ENCODE assay signal across 9 mouse cellular contexts in the genomic region with DNA sequence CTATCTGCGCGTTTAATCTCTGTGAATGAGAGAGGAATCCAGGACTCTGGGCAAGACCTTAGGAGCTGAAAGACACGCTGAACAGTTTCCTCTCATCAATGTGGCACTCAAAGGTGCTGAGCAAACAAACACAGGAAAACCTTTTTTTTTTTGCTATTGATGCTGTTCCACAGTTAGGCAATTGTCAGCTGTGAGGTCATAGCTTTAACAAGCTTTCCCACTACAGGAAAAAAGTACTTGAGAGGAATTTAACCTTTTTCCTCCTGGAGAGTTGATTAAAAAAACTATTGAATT.
A peak's percentile ranks its signal among the peaks of the same experiment; 100 is the strongest.
DNase-seq lines count a peak whose midpoint lies in the region; ATAC-seq and TF ChIP-seq lines count a peak whose summit lies in the region.
"Had no signal": no experiment of that assay in that cellular context is flagged by ENCODE, and none has a peak within 500 bp of the region (broad histone marks: within the 10 kb centered on the region; RNA-seq: fewer than 3 reads in every experiment).

No protein-coding gene starts in this region.

- no peak for ATAC-seq in heart, postnatal 0 days (ENCODE audit: insufficient read depth, low read depth)
- ATAC-seq in megakaryocyte, adult 5-6 weeks (ENCODE audit: poor library complexity, severe bottlenecking), result 0 out of 2 replicates have a peak, but pooled peaks have one; percentile 8
- ATAC-seq in monocyte, adult 5-6 weeks (replicated peaks; ENCODE audit: insufficient number of reproducible peaks, low FRiP score, low TSS enrichment, poor library complexity, severe bottlenecking), result no peak
- ATAC-seq in megakaryocyte-erythroid progenitor cell, adult 5-6 weeks (replicated peaks; ENCODE audit: low FRiP score, low TSS enrichment, poor library complexity, severe bottlenecking), result no peak

- peaks cover 13% of the 10 kb centered on the region for H3K4me1 ChIP-seq in heart, postnatal 0 days (ENCODE audit: control insufficient read depth, insufficient read depth)

- TF ChIP-seq EP300 in heart, postnatal 0 days (IDR thresholded peaks at IDR 0.05; ENCODE audit: low read depth), result no peak

- no peak overlapping the region for H3K4me3 ChIP-seq in C2C12 (ENCODE audit: insufficient read depth, poor library complexity, severe bottlenecking)
- H3K4me3 ChIP-seq in heart, postnatal 0 days (ENCODE audit: low read depth, low read length), result peak overlapping the region; percentile 1; the same call in 1 of the 2 replicates

- no peak overlapping the region for H3K9ac ChIP-seq in heart, postnatal 0 days (replicated peaks; ENCODE audit: low read depth, low read length)

- no peaks in the 10 kb centered on the region for H3K9me3 ChIP-seq in heart, postnatal 0 days (replicated peaks; ENCODE audit: control insufficient read depth, low read length)

- WGBS in heart, postnatal 0 days, result 33% methylated on average over 3 of the region's 3 CpGs

- TF ChIP-seq CTCF in C2C12 (IDR thresholded peaks at IDR 0.05; ENCODE audit: control insufficient read depth, insufficient read depth, insufficient read length), result no peak
- TF ChIP-seq CTCF in heart, postnatal 0 days (IDR thresholded peaks at IDR 0.05; ENCODE audit: low read depth), result no peak

- peak overlapping the region; percentile 30 for H3K4me2 ChIP-seq in heart, postnatal 0 days (ENCODE audit: low read depth, low read length)

- H3K27me3 ChIP-seq in C2C12 (ENCODE audit: control insufficient read depth, insufficient read depth, insufficient read length), result no peaks in the 10 kb centered on the region
- H3K27me3 ChIP-seq in heart, postnatal 0 days (ENCODE audit: control insufficient read depth, insufficient read depth, low read length), result no peaks in the 10 kb centered on the region

- no peaks in the 10 kb centered on the region for H3K36me3 ChIP-seq in C2C12 (ENCODE audit: control insufficient read depth, insufficient read depth)
- H3K36me3 ChIP-seq in heart, postnatal 0 days (replicated peaks; ENCODE audit: control insufficient read depth, insufficient read depth, low read length), result no peaks in the 10 kb centered on the region

- H3K79me2 ChIP-seq in C2C12 (ENCODE audit: control insufficient read depth, insufficient read depth), result no peaks in the 10 kb centered on the region

- H3ac ChIP-seq in C2C12 (ENCODE audit: control insufficient read depth, insufficient read length, low read depth), result no peak overlapping the region

- DNase-seq in embryo, embryonic 10 days (ENCODE audit: low spot score), result peak; percentile 34
- DNase-seq in embryo, embryonic 11 days, result no peak
- DNase-seq in heart, postnatal 0 days (ENCODE audit: low spot score), result no peak
- DNase-seq in adrenal gland, adult 2 months, result no peak
- DNase-seq: thymus, postnatal 4 days had no signal

- no peaks in the 10 kb centered on the region for H3K79me3 ChIP-seq in C2C12 (ENCODE audit: low read depth)

- peak overlapping the region; percentile 41; the same call in 1 of the 2 replicates for H3K27ac ChIP-seq in heart, postnatal 0 days (ENCODE audit: low read depth)

TF ChIP-seq in C2C12, 6 proteins besides CTCF, POLR2A, EP300 and RAD21:
- peak; percentile 15 for TF ChIP-seq CEBPB (IDR thresholded peaks at IDR 0.05; ENCODE audit: low read depth)
- no peak for TF ChIP-seq MYOG (IDR thresholded peaks at IDR 0.05; ENCODE audit: control insufficient read depth, extremely low read depth, insufficient read length)
